Mouse (Mus musculus): Measurements from ENCODE around the gene Terf2.
"Not testable (repeated sequence)": the region's sequence is repeated elsewhere in the genome, so short reads cannot be mapped to it uniquely, and the experiment has no call there.

Terf2 gene

GRCm38 (mm10) chr8:107056076-107056972, 40.0 kb downstream of the Terf2 start, which contains the start of the genes Cog8 and Nip7:
Cog8 (minus strand) TSS chr8:107056689.
Nip7 (plus strand) TSS chr8:107056877.
- DNase-seq: peak; percentile 98

GRCm38 (mm10) chr8:107052046-107052445, 44.3 kb downstream of the Terf2 start:
- DNase-seq: no peak

- no peak for DNase-seq
Observed at GRCm38 (mm10) chr8:107049480-107049879, 46.9 kb downstream of the Terf2 start.

- peak; percentile 89 for DNase-seq
Observed at GRCm38 (mm10) chr8:107048061-107048941, 48.0 kb downstream of the Terf2 start, which contains the start of gene Pdf. Pdf (minus strand) TSS chr8:107048614.

- DNase-seq: no peak
Observed at GRCm38 (mm10) chr8:107046976-107047375, 49.4 kb downstream of the Terf2 start.

GRCm38 (mm10) chr8:107045478-107045877, 50.9 kb downstream of the Terf2 start:
- DNase-seq: no peak

GRCm38 (mm10) chr8:107040632-107041031, 55.7 kb downstream of the Terf2 start:
- DNase-seq: no peak

- peak; percentile 34 for DNase-seq
Observed at GRCm38 (mm10) chr8:107036626-107037025, 59.7 kb downstream of the Terf2 start.

- DNase-seq: no peak
Observed at GRCm38 (mm10) chr8:107035641-107036040, 60.7 kb downstream of the Terf2 start.

- DNase-seq: not testable (repeated sequence)
Observed at GRCm38 (mm10) chr8:107033609-107034008, 62.7 kb downstream of the Terf2 start.

GRCm38 (mm10) chr8:107031577-107032090, 64.7 kb downstream of the Terf2 start:
- DNase-seq: no peak

GRCm38 (mm10) chr8:107030650-107031576, 65.4 kb downstream of the Terf2 start, which contains the start of gene Vps4a:
Vps4a (plus strand) TSS chr8:107031222.
- peak; percentile 98 for DNase-seq

GRCm38 (mm10) chr8:107030058-107030457, 66.3 kb downstream of the Terf2 start:
- DNase-seq: no peak

GRCm38 (mm10) chr8:107029310-107029709, 67.0 kb downstream of the Terf2 start:
- DNase-seq: no peak

GRCm38 (mm10) chr8:107023479-107023878, 72.9 kb downstream of the Terf2 start:
- no peak for DNase-seq

Data from kidney, postnatal 14 days (tissue).